Mouse (Mus musculus) ES-E14 (cell line): ENCODE measurements around the gene Tnfrsf26.

Experiments
- CHD2 ChIP-seq: IDR thresholded peaks from 2 replicates; pipeline ENCODE4 v1.6.1; 2014; ENCODE audit warnings: mild to moderate bottlenecking, low read depth, low read length, inconsistent platforms
- HCFC1 ChIP-seq: IDR thresholded peaks from 2 replicates; pipeline ENCODE4 v1.6.1; 2012; ENCODE audit warnings: low read length, inconsistent platforms, borderline replicate concordance; ENCODE audit not compliant: insufficient read depth
- MAFK ChIP-seq: IDR thresholded peaks from 2 replicates; pipeline ENCODE4 v1.6.1; 2014; ENCODE audit warnings: mild to moderate bottlenecking, low read depth, low read length, inconsistent platforms; ENCODE audit not compliant: insufficient read depth
- ZC3H11A ChIP-seq: IDR thresholded peaks from 2 replicates; pipeline ENCODE4 v1.6.1; 2012; ENCODE audit warnings: low read depth, mild to moderate bottlenecking, inconsistent platforms, low read length, borderline replicate concordance
- ZNF384 ChIP-seq: IDR thresholded peaks from 2 replicates; pipeline ENCODE4 v1.6.1; 2012; ENCODE audit warnings: low read depth, low read length, inconsistent platforms

- TF ChIP-seq HCFC1 (no peak), ZNF384 (no peak), CHD2 (no peak), MAFK (no peak), ZC3H11A (no peak)
Measured at GRCm38 (mm10) chr7:143594865-143595264, 33.7 kb downstream of the Tnfrsf26 start.
